Mouse (Mus musculus) myocyte (in vitro differentiated cells): ENCODE results near the gene Cbfa2t3.

Experiments
- CEBPB ChIP-seq: IDR thresholded peaks from 2 replicates; pipeline ENCODE4 v1.6.1; 2011; ENCODE audit warnings: mild to moderate bottlenecking, moderate library complexity; ENCODE audit not compliant: poor library complexity, insufficient read depth, severe bottlenecking
- E2F4 ChIP-seq: IDR thresholded peaks from one replicate; pipeline ENCODE4 v1.6.1; 2011; ENCODE audit warnings: mild to moderate bottlenecking, control low read depth, moderate library complexity; ENCODE audit not compliant: insufficient read depth
- POLR2A ChIP-seq: IDR thresholded peaks from one replicate; pipeline ENCODE4 v1.6.1; 2011; ENCODE audit warnings: low read depth, mild to moderate bottlenecking, control low read depth, moderate library complexity; ENCODE audit not compliant: insufficient read length
- REST ChIP-seq: IDR thresholded peaks from one replicate; pipeline ENCODE4 v1.6.1; 2011; ENCODE audit warnings: mild to moderate bottlenecking, control low read depth, moderate library complexity; ENCODE audit not compliant: insufficient read depth, insufficient read length

DNA sequence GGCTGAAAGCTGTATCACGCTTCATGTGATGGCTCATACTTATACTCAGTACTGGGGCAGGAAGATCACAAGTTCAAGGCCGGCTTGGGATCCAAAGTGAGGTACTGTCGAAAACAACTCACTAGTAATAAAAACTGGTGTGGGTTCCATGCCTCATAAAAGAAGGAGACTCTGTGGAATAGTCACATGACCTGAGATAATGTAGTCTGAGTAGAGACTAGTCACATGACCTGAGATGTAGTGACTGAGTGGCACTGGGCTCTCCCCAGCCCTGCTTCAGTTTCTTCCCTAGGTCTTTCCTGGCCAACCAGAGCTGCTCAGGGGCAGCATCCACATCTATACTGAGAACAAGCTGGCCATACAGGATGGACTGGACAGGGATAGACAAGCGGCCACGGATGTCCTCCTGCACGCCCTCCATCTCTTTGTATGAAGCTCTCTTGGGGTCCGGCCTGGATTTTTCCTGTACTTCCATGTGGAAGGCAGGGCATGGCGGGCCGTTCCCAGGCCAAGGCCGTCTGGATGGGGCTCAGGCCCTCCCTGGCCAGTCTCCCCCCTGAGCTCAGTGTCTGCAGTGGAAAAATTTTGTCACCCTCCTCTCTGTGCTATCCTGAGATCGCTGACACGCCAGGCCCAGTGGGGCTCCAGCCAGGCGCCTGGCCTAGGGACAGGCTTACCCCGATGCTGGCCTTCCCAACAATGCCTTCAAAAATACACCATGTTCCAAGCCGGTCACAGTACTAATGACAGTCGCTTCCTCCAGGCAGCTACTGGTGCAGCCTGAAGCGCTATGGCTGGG lies 74.9 kb downstream of the Cbfa2t3 start:
- no peak for TF ChIP-seq REST
- no peak for TF ChIP-seq POLR2A
- TF ChIP-seq E2F4: no peak
- no peak for TF ChIP-seq CEBPB
